Mouse (Mus musculus) urinary bladder, postnatal 14 days (tissue): ENCODE data around the gene Msx3.

ENCODE experiments used
- DNase-seq: peaks from one replicate; pipeline ENCODE4 v3.0.0; 2021; ENCODE audit warnings: low spot score

Msx3 gene

GRCm38 (mm10) chr7:140048361-140049114, at the start of gene Msx3:
Gene Msx3 (minus strand): TSS chr7:140049089.
- DNase-seq = no peak

- no peak for DNase-seq
These were observed 49.6 kb upstream of the Msx3 start for GRCm38 (mm10) chr7:140098466-140098865.

GRCm38 (mm10) chr7:140096055-140096454, 47.2 kb upstream of the Msx3 start:
- DNase-seq = no peak

- no peak for DNase-seq
These were observed 46.7 kb upstream of the Msx3 start for GRCm38 (mm10) chr7:140095556-140095955.

GRCm38 (mm10) chr7:140094954-140095353, 46.1 kb upstream of the Msx3 start:
- peak; percentile 69 for DNase-seq

- no peak for DNase-seq
These were observed 44.1 kb upstream of the Msx3 start, which contains the start of gene Prap1 for GRCm38 (mm10) chr7:140092924-140093528. Gene Prap1 (plus strand): TSS chr7:140093395.

- DNase-seq = peak; percentile 27
These were observed 41.7 kb upstream of the Msx3 start for GRCm38 (mm10) chr7:140090601-140091000.

- DNase-seq = no peak
These were observed 33.4 kb upstream of the Msx3 start, which contains the start of gene Caly for GRCm38 (mm10) chr7:140082242-140082678. Gene Caly (minus strand): TSS chr7:140082548.

GRCm38 (mm10) chr7:140081408-140082241, 32.7 kb upstream of the Msx3 start:
- no peak for DNase-seq

- peak; percentile 71 for DNase-seq
These were observed 31.7 kb upstream of the Msx3 start for GRCm38 (mm10) chr7:140080503-140081156.

- DNase-seq = peak; percentile 71
These were observed 29.8 kb upstream of the Msx3 start for GRCm38 (mm10) chr7:140078711-140079110.

- no peak for DNase-seq
These were observed 28.8 kb upstream of the Msx3 start for GRCm38 (mm10) chr7:140077698-140078097.

- DNase-seq = no peak
These were observed 21.3 kb upstream of the Msx3 start for GRCm38 (mm10) chr7:140070042-140070711.

- DNase-seq = no peak
These were observed 18.5 kb upstream of the Msx3 start for GRCm38 (mm10) chr7:140067397-140067796.

- peak; percentile 75 for DNase-seq
These were observed 14.2 kb upstream of the Msx3 start for GRCm38 (mm10) chr7:140063092-140063491.

- peak; percentile 37 for DNase-seq
These were observed 13.4 kb upstream of the Msx3 start for GRCm38 (mm10) chr7:140062307-140062706.

- no peak for DNase-seq
These were observed 12.9 kb upstream of the Msx3 start for GRCm38 (mm10) chr7:140061832-140062130.

- peak; percentile 70 for DNase-seq
These were observed 12.3 kb upstream of the Msx3 start for GRCm38 (mm10) chr7:140060936-140061831.

GRCm38 (mm10) chr7:140059601-140060000, 10.7 kb upstream of the Msx3 start:
- DNase-seq = no peak

GRCm38 (mm10) chr7:140058528-140058927, 9.6 kb upstream of the Msx3 start:
- DNase-seq = no peak
